Mouse (Mus musculus) limb, embryonic 13.5 days (tissue): ENCODE results near the gene Osbpl9. TPM values are rescaled to one million over a fixed set of nuclear protein-coding genes. Genes with fewer than 3 reads are reported as not detected.

Experiments
- ATAC-seq: fragments of 200-750 bp; cut with Nextera tagmentation; 2 replicates; pipeline ENCODE4 v1.8.0; 2017; ENCODE audit warnings: low read depth, moderate number of reproducible peaks, moderate TSS enrichment; ENCODE audit not compliant: low FRiP score
- H3K27ac ChIP-seq: fragments of 300-500 bp; sonication (generic); 2 replicates; pipeline ENCODE4 v1.5.1; 2015; ENCODE audit warnings: inconsistent platforms, mild to moderate bottlenecking, moderate library complexity
- H3K27me3 ChIP-seq: fragments of 300-500 bp; sonication (generic); 2 replicates; pipeline ENCODE4 v1.6.1; 2015; ENCODE audit warnings: mild to moderate bottlenecking, inconsistent platforms
- H3K36me3 ChIP-seq: fragments of 300-500 bp; sonication (generic); 2 replicates; pipeline ENCODE4 v1.6.1; 2015; ENCODE audit warnings: inconsistent platforms, mild to moderate bottlenecking, moderate library complexity
- H3K4me1 ChIP-seq: fragments of 300-500 bp; sonication (generic); 2 replicates; pipeline ENCODE4 v1.6.1; 2015; ENCODE audit warnings: inconsistent platforms
- H3K4me2 ChIP-seq: fragments of 300-500 bp; sonication (generic); replicated peaks from 2 replicates; pipeline ENCODE4 v1.6.1; 2015; ENCODE audit warnings: inconsistent platforms, mild to moderate bottlenecking, moderate library complexity
- H3K4me3 ChIP-seq: fragments of 300-500 bp; sonication (generic); 2 replicates; pipeline ENCODE4 v1.5.1; 2015; ENCODE audit warnings: moderate library complexity, mild to moderate bottlenecking, inconsistent platforms
- H3K9ac ChIP-seq: fragments of 300-500 bp; sonication (generic); 2 replicates; pipeline ENCODE4 v1.6.1; 2015; ENCODE audit warnings: mild to moderate bottlenecking, inconsistent platforms
- H3K9me3 ChIP-seq: fragments of 300-500 bp; sonication (generic); 2 replicates; pipeline ENCODE4 v1.6.1; 2016; ENCODE audit warnings: inconsistent platforms
- WGBS: fragments of 180-500 bp; shearing (Covaris S2); methylation state at CpG from one replicate; pipeline ENCODE4 v1.1.7; 2015; 5-methylcytosine and 5-hydroxymethylcytosine counted together
- polyA plus RNA-seq: library from polyadenylated mRNA; unstranded; fragments of >200 nt; fragmentation: Nextera tagmentation; extraction: Ambion mirVana; gene quantifications from 2 replicates; pipeline ENCODE4 v1.2.1, GENCODE M21; 2015

The Osbpl9 gene
- polyA plus RNA-seq, 1 experiment from 2014 or later = 69.0 TPM

GRCm38 (mm10) chr4:109109686-109110085 lies 92.4 kb downstream of the Osbpl9 start:
- Histone ChIP-seq H3K4me3 (no peak overlapping the region), H3K9ac (no peak overlapping the region), H3K9me3 (no peaks in the 10 kb centered on the region), H3K4me2 (no peak overlapping the region), H3K27ac (no peak overlapping the region), H3K4me1 (no peaks in the 10 kb centered on the region), H3K36me3 (no peaks in the 10 kb centered on the region), H3K27me3 (no peaks in the 10 kb centered on the region)
- no peak for ATAC-seq
- WGBS = 85% methylated on average over 10 of the region's 10 CpGs

GRCm38 (mm10) chr4:109109012-109109411 lies 93.1 kb downstream of the Osbpl9 start:
- H3K9me3 ChIP-seq = no peaks in the 10 kb centered on the region
- no peaks in the 10 kb centered on the region for H3K4me1 ChIP-seq
- H3K9ac ChIP-seq = no peak overlapping the region
- no peak for ATAC-seq
- no peaks in the 10 kb centered on the region for H3K36me3 ChIP-seq
- no peak overlapping the region for H3K27ac ChIP-seq
- no peaks in the 10 kb centered on the region for H3K27me3 ChIP-seq
- WGBS = 85% methylated on average over 6 of the region's 6 CpGs
- no peak overlapping the region for H3K4me2 ChIP-seq
- no peak overlapping the region for H3K4me3 ChIP-seq

GRCm38 (mm10) chr4:109106594-109106993 lies 95.5 kb downstream of the Osbpl9 start:
- H3K36me3 ChIP-seq = 0 out of 2 replicates have a peak, but pooled peaks cover under 1% of the 10 kb centered on the region

GRCm38 (mm10) chr4:109106034-109106433 lies 96.0 kb downstream of the Osbpl9 start:
- no peak for ATAC-seq
- 78% methylated on average over 3 of the region's 3 CpGs for WGBS

More at GRCm38 (mm10) chr4:109106594-109106993, 95.5 kb downstream of the Osbpl9 start:
- Histone ChIP-seq H3K9ac (no peak overlapping the region), H3K27me3 (no peaks in the 10 kb centered on the region), H3K4me3 (no peak overlapping the region), H3K4me2 (no peak overlapping the region), H3K27ac (no peak overlapping the region), H3K9me3 (no peaks in the 10 kb centered on the region), H3K4me1 (no peaks in the 10 kb centered on the region)
- ATAC-seq = no peak

GRCm38 (mm10) chr4:109105254-109105653 lies 96.8 kb downstream of the Osbpl9 start:
- Histone ChIP-seq H3K4me2 (no peak overlapping the region), H3K27me3 (no peaks in the 10 kb centered on the region), H3K36me3 (peaks cover 10% of the 10 kb centered on the region), H3K9ac (no peak overlapping the region), H3K4me3 (no peak overlapping the region), H3K9me3 (no peaks in the 10 kb centered on the region), H3K4me1 (no peaks in the 10 kb centered on the region), H3K27ac (no peak overlapping the region)
- no peak for ATAC-seq

More at GRCm38 (mm10) chr4:109106034-109106433, 96.0 kb downstream of the Osbpl9 start:
- Histone ChIP-seq H3K4me2 (no peak overlapping the region), H3K27ac (no peak overlapping the region), H3K27me3 (no peaks in the 10 kb centered on the region), H3K4me3 (no peak overlapping the region), H3K36me3 (peaks cover 5% of the 10 kb centered on the region; the same call in 1 of the 2 replicates), H3K9me3 (no peaks in the 10 kb centered on the region), H3K4me1 (no peaks in the 10 kb centered on the region), H3K9ac (no peak overlapping the region)

GRCm38 (mm10) chr4:109103145-109103883 lies 98.8 kb downstream of the Osbpl9 start:
- Histone ChIP-seq H3K9ac (no peak overlapping the region), H3K36me3 (peaks cover 15% of the 10 kb centered on the region), H3K9me3 (no peaks in the 10 kb centered on the region), H3K4me2 (no peak overlapping the region), H3K4me3 (no peak overlapping the region), H3K27ac (no peak overlapping the region), H3K4me1 (no peaks in the 10 kb centered on the region), H3K27me3 (no peaks in the 10 kb centered on the region)
- WGBS = 85% methylated on average over 9 of the region's 9 CpGs
- ATAC-seq = no peak

GRCm38 (mm10) chr4:109102574-109102973 lies 99.5 kb downstream of the Osbpl9 start:
- Histone ChIP-seq H3K4me1 (no peaks in the 10 kb centered on the region), H3K4me2 (no peak overlapping the region), H3K9ac (no peak overlapping the region), H3K9me3 (no peaks in the 10 kb centered on the region), H3K36me3 (peaks cover 16% of the 10 kb centered on the region), H3K27me3 (no peaks in the 10 kb centered on the region), H3K27ac (no peak overlapping the region), H3K4me3 (no peak overlapping the region)
- 85% methylated on average over 5 of the region's 5 CpGs for WGBS
- ATAC-seq = no peak

GRCm38 (mm10) chr4:109098861-109099260 lies 103.2 kb downstream of the Osbpl9 start:
- 96% methylated on average over 3 of the region's 3 CpGs for WGBS
- Histone ChIP-seq H3K27me3 (no peaks in the 10 kb centered on the region), H3K36me3 (peaks cover 22% of the 10 kb centered on the region), H3K27ac (no peak overlapping the region), H3K4me1 (no peaks in the 10 kb centered on the region), H3K9ac (no peak overlapping the region), H3K4me2 (no peak overlapping the region), H3K9me3 (no peaks in the 10 kb centered on the region), H3K4me3 (no peak overlapping the region)
- no peak for ATAC-seq

GRCm38 (mm10) chr4:109094269-109094668 lies 107.8 kb downstream of the Osbpl9 start:
- ATAC-seq = no peak
- H3K4me1 ChIP-seq = no peaks in the 10 kb centered on the region
- H3K9me3 ChIP-seq = no peaks in the 10 kb centered on the region
- no peak overlapping the region for H3K9ac ChIP-seq
- no peak overlapping the region for H3K27ac ChIP-seq
- no peaks in the 10 kb centered on the region for H3K27me3 ChIP-seq
- 75% methylated on average over 2 of the region's 2 CpGs for WGBS
- H3K36me3 ChIP-seq = peaks cover 14% of the 10 kb centered on the region
- no peak overlapping the region for H3K4me2 ChIP-seq
- no peak overlapping the region for H3K4me3 ChIP-seq

- WGBS = 92% methylated on average over 5 of the region's 5 CpGs
- H3K9ac ChIP-seq = no peak overlapping the region
- H3K4me1 ChIP-seq = no peaks in the 10 kb centered on the region
- peaks cover 10% of the 10 kb centered on the region for H3K36me3 ChIP-seq
- ATAC-seq = no peak
- H3K4me3 ChIP-seq = no peak overlapping the region
- no peaks in the 10 kb centered on the region for H3K9me3 ChIP-seq
- no peaks in the 10 kb centered on the region for H3K27me3 ChIP-seq
- H3K4me2 ChIP-seq = no peak overlapping the region
- H3K27ac ChIP-seq = no peak overlapping the region
Measured at GRCm38 (mm10) chr4:109092344-109092743, 109.7 kb downstream of the Osbpl9 start.

- Histone ChIP-seq H3K27me3 (no peaks in the 10 kb centered on the region), H3K36me3 (peaks cover 7% of the 10 kb centered on the region), H3K27ac (no peak overlapping the region), H3K4me3 (no peak overlapping the region), H3K4me1 (no peaks in the 10 kb centered on the region), H3K4me2 (no peak overlapping the region), H3K9ac (no peak overlapping the region), H3K9me3 (no peaks in the 10 kb centered on the region)
- no peak for ATAC-seq
- 88% methylated on average over 8 of the region's 8 CpGs for WGBS
Measured at GRCm38 (mm10) chr4:109091241-109091777, 110.8 kb downstream of the Osbpl9 start.

- no peak overlapping the region for H3K27ac ChIP-seq
- no peak overlapping the region for H3K4me2 ChIP-seq
- no peak overlapping the region for H3K4me3 ChIP-seq
- no peak for ATAC-seq
- WGBS = 85% methylated on average over 6 of the region's 6 CpGs
- H3K9ac ChIP-seq = no peak overlapping the region
- H3K9me3 ChIP-seq = no peaks in the 10 kb centered on the region
- no peaks in the 10 kb centered on the region for H3K27me3 ChIP-seq
- no peaks in the 10 kb centered on the region for H3K4me1 ChIP-seq
- H3K36me3 ChIP-seq = peaks cover 7% of the 10 kb centered on the region
Measured at GRCm38 (mm10) chr4:109089999-109090398, 112.1 kb downstream of the Osbpl9 start.

GRCm38 (mm10) chr4:109089171-109089570 lies 112.9 kb downstream of the Osbpl9 start:
- H3K27me3 ChIP-seq = no peaks in the 10 kb centered on the region
- no peak overlapping the region for H3K4me2 ChIP-seq
- H3K4me3 ChIP-seq = no peak overlapping the region
- H3K9me3 ChIP-seq = no peaks in the 10 kb centered on the region
- no peak overlapping the region for H3K9ac ChIP-seq
- H3K4me1 ChIP-seq = no peaks in the 10 kb centered on the region
- no peak for ATAC-seq
- H3K27ac ChIP-seq = no peak overlapping the region
- 91% methylated on average over 5 of the region's 5 CpGs for whole genome bisulfite sequencing
- H3K36me3 ChIP-seq = peaks cover 7% of the 10 kb centered on the region
